Comparison of ENCODE assay signal across 26 mouse cellular contexts in the genomic region with DNA sequence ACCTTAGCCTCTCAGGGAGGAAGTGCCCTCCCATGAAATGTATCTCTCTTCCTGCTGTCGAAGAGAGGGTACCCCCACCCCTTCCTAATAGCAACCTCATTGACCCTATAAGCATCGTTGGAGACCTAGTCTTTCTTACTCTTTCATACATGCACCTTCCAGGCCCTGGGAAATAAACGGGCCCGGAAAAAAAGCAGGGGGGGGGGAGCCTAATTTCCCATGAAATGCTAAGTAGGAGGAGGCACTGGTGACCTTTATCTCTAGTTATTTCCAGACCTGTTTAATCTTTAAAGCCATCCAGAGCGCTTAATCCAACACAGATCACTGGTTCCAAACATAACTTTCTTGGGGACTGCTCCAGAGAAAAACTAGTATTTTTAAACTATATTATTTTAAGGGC.
DNase-seq lines count a peak whose midpoint lies in the region; ATAC-seq and TF ChIP-seq lines count a peak whose summit lies in the region.
"Had no signal": no experiment of that assay in that cellular context is flagged by ENCODE, and none has a peak within 500 bp of the region (broad histone marks: within the 10 kb centered on the region; RNA-seq: fewer than 3 reads in every experiment).

No protein-coding gene starts in this region.

- no peak for TF ChIP-seq EP300 in stomach, postnatal 0 days (optimal IDR thresholded peaks at IDR 0.05)

- H3K9ac ChIP-seq in kidney, embryonic 15.5 days: no peak overlapping the region
- no peak overlapping the region for H3K9ac ChIP-seq in stomach, embryonic 14.5 days (replicated peaks; ENCODE audit: low read depth, low read length)
- no peak overlapping the region for H3K9ac ChIP-seq in stomach, postnatal 0 days (ENCODE audit: low read length)
- no peak overlapping the region for H3K9ac ChIP-seq in hindbrain, embryonic 14.5 days
- H3K9ac ChIP-seq: heart, embryonic 15.5 days; liver, embryonic 15.5 days; lung, embryonic 14.5 days had no signal

- H3K4me3 ChIP-seq in kidney, embryonic 15.5 days (replicated peaks): no peak overlapping the region
- no peak overlapping the region for H3K4me3 ChIP-seq in stomach, embryonic 14.5 days (ENCODE audit: low read depth, low read length)
- no peak overlapping the region for H3K4me3 ChIP-seq in stomach, postnatal 0 days (ENCODE audit: low read depth, low read length)
- no peak overlapping the region for H3K4me3 ChIP-seq in hindbrain, embryonic 14.5 days (replicated peaks; ENCODE audit: low read length)
- H3K4me3 ChIP-seq: heart, embryonic 10.5 days; heart, embryonic 15.5 days; liver, embryonic 15.5 days had no signal

- no peak overlapping the region for H3K4me2 ChIP-seq in kidney, embryonic 15.5 days
- no peak overlapping the region for H3K4me2 ChIP-seq in stomach, embryonic 14.5 days (replicated peaks; ENCODE audit: low read depth, low read length)
- no peak overlapping the region for H3K4me2 ChIP-seq in stomach, postnatal 0 days (replicated peaks; ENCODE audit: low read depth)
- no peak overlapping the region for H3K4me2 ChIP-seq in hindbrain, embryonic 14.5 days (replicated peaks)
- H3K4me2 ChIP-seq: heart, embryonic 15.5 days; liver, embryonic 15.5 days; lung, embryonic 14.5 days had no signal

- no peaks in the 10 kb centered on the region for H3K9me3 ChIP-seq in kidney, embryonic 15.5 days (replicated peaks)
- no peaks in the 10 kb centered on the region for H3K9me3 ChIP-seq in stomach, embryonic 14.5 days (ENCODE audit: control insufficient read depth, low read depth, low read length)
- no peaks in the 10 kb centered on the region for H3K9me3 ChIP-seq in stomach, postnatal 0 days (ENCODE audit: control insufficient read depth, low read length)
- no peaks in the 10 kb centered on the region for H3K9me3 ChIP-seq in hindbrain, embryonic 14.5 days (ENCODE audit: control insufficient read depth, low read length)
- H3K9me3 ChIP-seq: heart, embryonic 10.5 days; heart, embryonic 15.5 days; liver, embryonic 15.5 days had no signal

- 17% methylated on average over 5 of the region's 5 CpGs for WGBS in kidney, embryonic 15.5 days
- 18% methylated on average over 5 of the region's 5 CpGs for WGBS in stomach, embryonic 14.5 days
- 37% methylated on average over 5 of the region's 5 CpGs for WGBS in stomach, postnatal 0 days
- 37% methylated on average over 5 of the region's 5 CpGs for WGBS in hindbrain, embryonic 14.5 days

- no peak for ATAC-seq in kidney, embryonic 15.5 days (replicated peaks; ENCODE audit: low FRiP score)
- ATAC-seq in stomach, embryonic 14.5 days (ENCODE audit: insufficient number of reproducible peaks, insufficient read depth, low FRiP score, low read depth): no peak
- ATAC-seq in stomach, postnatal 0 days (ENCODE audit: low FRiP score, low TSS enrichment): no peak
- ATAC-seq in hindbrain, embryonic 14.5 days (ENCODE audit: low FRiP score): no peak
- ATAC-seq: forebrain, embryonic 14.5 days; hindbrain, postnatal 0 days; intestine, embryonic 16.5 days; midbrain, embryonic 16.5 days had no signal

- H3K4me1 ChIP-seq in kidney, embryonic 15.5 days: peaks cover 16% of the 10 kb centered on the region
- H3K4me1 ChIP-seq in stomach, embryonic 14.5 days (ENCODE audit: control insufficient read depth, insufficient read depth, low read length): peaks cover 7% of the 10 kb centered on the region; the same call in 1 of the 2 replicates
- no peaks in the 10 kb centered on the region for H3K4me1 ChIP-seq in stomach, postnatal 0 days (replicated peaks; ENCODE audit: control insufficient read depth, insufficient read depth)
- H3K4me1 ChIP-seq in hindbrain, embryonic 14.5 days (replicated peaks; ENCODE audit: control insufficient read depth, insufficient read depth, low read length): no peaks in the 10 kb centered on the region
- H3K4me1 ChIP-seq: heart, embryonic 10.5 days; heart, embryonic 15.5 days; liver, embryonic 15.5 days had no signal

- peak; percentile 43 for DNase-seq in embryo, embryonic 10.5 days (ENCODE audit: low spot score)
- DNase-seq in embryo, embryonic 11 days: no peak
- no peak for DNase-seq in kidney, postnatal 25 days
- no peak for DNase-seq in stomach, postnatal 0 days (ENCODE audit: low spot score)
- DNase-seq in hindbrain, embryonic 14.5 days (ENCODE audit: low spot score): no peak
- DNase-seq in MN1 (ENCODE audit: low spot score): no peak
- DNase-seq: adrenal gland, postnatal 14 days; cerebellum, adult 11-12 months; cerebellum, postnatal 10 days; gastrocnemius, postnatal 25 days; heart, adult 11 months; layer of hippocampus, postnatal 36 days; left cerebral cortex, postnatal 4 days; lung, postnatal 14 days; right cerebral cortex, adult 18-20 months; spleen, adult 18-20 months had no signal

- H3K27ac ChIP-seq in kidney, embryonic 15.5 days: 0 out of 2 replicates have a peak overlapping the region, but pooled peaks have one; percentile 3
- H3K27ac ChIP-seq in stomach, embryonic 14.5 days (ENCODE audit: low read length): peak overlapping the region; percentile 66; the same call in 1 of the 2 replicates
- no peak overlapping the region for H3K27ac ChIP-seq in stomach, postnatal 0 days (replicated peaks)
- no peak overlapping the region for H3K27ac ChIP-seq in hindbrain, embryonic 14.5 days
- H3K27ac ChIP-seq: heart, embryonic 10.5 days; heart, embryonic 15.5 days; hindbrain, postnatal 0 days; liver, embryonic 15.5 days had no signal

- no peaks in the 10 kb centered on the region for H3K36me3 ChIP-seq in kidney, embryonic 15.5 days
- no peaks in the 10 kb centered on the region for H3K36me3 ChIP-seq in stomach, embryonic 14.5 days (ENCODE audit: control insufficient read depth, insufficient read depth, low read length)
- H3K36me3 ChIP-seq in stomach, postnatal 0 days (ENCODE audit: control insufficient read depth, insufficient read depth, low read length): no peaks in the 10 kb centered on the region
- no peaks in the 10 kb centered on the region for H3K36me3 ChIP-seq in hindbrain, embryonic 14.5 days (replicated peaks; ENCODE audit: control insufficient read depth, insufficient read depth)
- H3K36me3 ChIP-seq: heart, embryonic 10.5 days; heart, embryonic 15.5 days; liver, embryonic 15.5 days had no signal

- no peak for TF ChIP-seq CTCF in stomach, postnatal 0 days (IDR thresholded peaks at IDR 0.05; ENCODE audit: low read depth)

- H3K27me3 ChIP-seq in kidney, embryonic 15.5 days: no peaks in the 10 kb centered on the region
- H3K27me3 ChIP-seq in stomach, embryonic 14.5 days (ENCODE audit: control insufficient read depth, insufficient read depth, low read length): no peaks in the 10 kb centered on the region
- H3K27me3 ChIP-seq in stomach, postnatal 0 days (ENCODE audit: control insufficient read depth, insufficient read depth, low read length): no peaks in the 10 kb centered on the region
- no peaks in the 10 kb centered on the region for H3K27me3 ChIP-seq in hindbrain, embryonic 14.5 days (ENCODE audit: control insufficient read depth, insufficient read depth, low read length)
- H3K27me3 ChIP-seq: heart, embryonic 15.5 days; liver, embryonic 15.5 days had no signal

Comparison
In these comparisons a context has a peak if more than half of its experiments do, and no peak if none do; other contexts are left out.
1. H3K27ac ChIP-seq: peak in kidney, embryonic 15.5 days (single experiment) and stomach, embryonic 14.5 days (single experiment); none in stomach, postnatal 0 days (single experiment) and hindbrain, embryonic 14.5 days (single experiment).